Mouse (Mus musculus) hindbrain, postnatal 0 days (tissue): Measurements from ENCODE around the gene Cenpa. TPM values are rescaled to one million over a fixed set of nuclear protein-coding genes. Genes with fewer than 3 reads are reported as not detected.

ENCODE experiments used
- ATAC-seq: fragments of 200-750 bp; cut with Nextera tagmentation; 2 replicates; pipeline ENCODE4 v1.8.0; 2017; ENCODE audit warnings: mild to moderate bottlenecking, moderate TSS enrichment, moderate library complexity
- DNase-seq: peaks from one replicate; pipeline ENCODE4 v3.0.0-alpha.2; 2015; ENCODE audit warnings: low spot score
- H3K27ac ChIP-seq: fragments of 300-500 bp; sonication (generic); 2 replicates; pipeline ENCODE4 v1.5.1; 2014; ENCODE audit warnings: mild to moderate bottlenecking
- H3K27me3 ChIP-seq: fragments of 300-500 bp; sonication (generic); 2 replicates; pipeline ENCODE4 v1.6.1; 2014; ENCODE audit warnings: low read length, mixed read lengths; ENCODE audit not compliant: insufficient read depth
- H3K36me3 ChIP-seq: fragments of 300-500 bp; sonication (generic); 2 replicates; pipeline ENCODE4 v1.6.1; 2014; ENCODE audit warnings: low read length, mixed read lengths; ENCODE audit not compliant: insufficient read depth
- H3K4me1 ChIP-seq: fragments of 300-500 bp; sonication (generic); 2 replicates; pipeline ENCODE4 v1.6.1; 2014; ENCODE audit warnings: antibody characterized with exemption, low read length, mixed read lengths; ENCODE audit not compliant: insufficient read depth
- H3K4me2 ChIP-seq: fragments of 300-500 bp; sonication (generic); 2 replicates; pipeline ENCODE4 v1.6.1; 2014; ENCODE audit warnings: low read depth, mild to moderate bottlenecking, low read length, moderate library complexity, mixed read lengths
- H3K4me3 ChIP-seq: fragments of 300-500 bp; sonication (generic); 2 replicates; pipeline ENCODE4 v1.5.1; 2014; ENCODE audit warnings: low read length
- H3K9ac ChIP-seq: fragments of 300-500 bp; sonication (generic); replicated peaks from 2 replicates; pipeline ENCODE4 v1.6.1; 2014; ENCODE audit warnings: mild to moderate bottlenecking, low read length, moderate library complexity, mixed read lengths
- H3K9me3 ChIP-seq: fragments of 300-500 bp; sonication (generic); 2 replicates; pipeline ENCODE4 v1.6.1; 2016; ENCODE audit warnings: low read length, mixed read lengths
- CTCF ChIP-seq: IDR thresholded peaks from 2 replicates; pipeline ENCODE4 v1.5.1; 2016; ENCODE audit warnings: antibody characterized with exemption, control low read depth, low read depth
- whole genome bisulfite sequencing: fragments of 180-500 bp; shearing (Covaris S2); extraction: QIAGEN DNeasy Blood & Tissue Kit; methylation state at CpG from one replicate; pipeline ENCODE4 v1.1.7; 2014; 5-methylcytosine and 5-hydroxymethylcytosine counted together
- polyA plus RNA-seq: library from polyadenylated mRNA; unstranded; fragments of >200 nt; fragmentation: Nextera tagmentation; extraction: Ambion mirVana; gene quantifications from 2 replicates; pipeline ENCODE4 v1.2.1, GENCODE M21; 2015
- total RNA-seq: library from RNA; depleted of rRNA; stranded (reverse); fragments of >200 nt; gene quantifications from 2 replicates; pipeline ENCODE4 v1.2.3, GENCODE M21; 2014

The Cenpa gene
- total and polyA plus RNA-seq, 2 experiments from 2014 or later = 27.8 to 53.4 TPM

DNA sequence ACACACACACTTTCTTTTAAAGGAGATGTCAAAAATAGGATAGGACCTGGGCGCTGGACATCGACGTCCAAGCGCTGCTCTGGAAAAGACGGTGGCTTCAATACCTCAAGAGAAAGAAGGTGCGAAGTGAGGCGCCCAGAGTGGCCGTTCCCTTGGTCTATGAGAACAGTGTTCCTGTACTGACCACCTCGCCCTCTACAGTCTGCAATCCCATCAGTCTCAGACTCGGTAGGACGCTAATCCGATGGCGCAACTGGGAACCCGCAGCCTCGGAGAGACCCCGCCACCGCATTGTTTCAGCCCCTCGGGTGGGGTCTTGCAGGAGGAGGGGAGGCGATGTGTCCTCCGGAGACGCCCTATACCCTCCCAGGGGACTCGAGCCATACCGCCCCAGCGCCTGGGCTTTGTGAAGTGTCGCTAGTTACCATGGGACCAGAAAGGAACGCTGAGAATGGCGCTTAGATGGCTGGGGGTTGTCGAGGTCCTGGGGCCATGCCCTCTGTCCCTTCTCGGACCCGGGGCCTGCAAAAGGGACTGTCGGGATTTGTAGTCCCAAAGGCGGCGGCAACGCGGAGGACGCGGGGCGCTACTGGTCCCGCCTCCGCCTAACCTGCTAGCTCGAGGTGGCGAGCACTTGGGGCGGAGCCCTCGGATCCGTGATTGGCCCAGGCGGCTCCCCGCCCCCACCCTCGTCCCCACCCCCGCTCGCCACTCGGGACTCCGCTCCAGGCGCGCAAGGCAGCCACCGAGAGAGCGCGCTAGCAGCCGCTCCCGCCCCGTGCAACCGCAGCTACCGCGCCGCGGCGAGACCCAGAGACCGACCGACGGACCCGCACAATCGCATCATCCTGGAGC, 44.8 kb downstream of the Cenpa start, which contains the start of gene Dpysl5:
Gene Dpysl5, plus strand, starts transcription at position 418 of the 855 bp plus-strand sequence.
- Histone ChIP-seq H3K9me3 (no peaks in the 10 kb centered on the region), H3K36me3 (no peaks in the 10 kb centered on the region), H3K27me3 (no peaks in the 10 kb centered on the region), H3K4me2 (peak within 1 kb of the TSS; percentile 70), H3K9ac (peak within 1 kb of the TSS; percentile 79), H3K4me3 (peak within 1 kb of the TSS; percentile 56), H3K4me1 (no peaks in the 10 kb centered on the region), H3K27ac (peak within 1 kb of the TSS; percentile 92)
- ATAC-seq (peak; percentile 91), DNase-seq (peak; percentile 96)
- peak; percentile 49 for TF ChIP-seq CTCF
- WGBS = under 1% methylated on average over 70 of the region's 71 CpGs

GRCm38 (mm10) chr5:30712002-30712390, 45.4 kb downstream of the Cenpa start:
- Histone ChIP-seq H3K27ac (peak overlapping the region; percentile 92), H3K9ac (peak overlapping the region; percentile 79), H3K27me3 (no peaks in the 10 kb centered on the region), H3K4me3 (peak overlapping the region; percentile 56), H3K9me3 (no peaks in the 10 kb centered on the region), H3K4me1 (no peaks in the 10 kb centered on the region), H3K36me3 (no peaks in the 10 kb centered on the region), H3K4me2 (peak overlapping the region; percentile 70)
- ATAC-seq = peak; percentile 19; the same call in 1 of the 2 replicates
- no peak for TF ChIP-seq CTCF
- 1% methylated on average over 14 of the region's 14 CpGs for WGBS
- DNase-seq = peak; percentile 51

GRCm38 (mm10) chr5:30712441-30713298, 46.1 kb downstream of the Cenpa start:
- Histone ChIP-seq H3K4me2 (peak overlapping the region; percentile 70), H3K4me3 (peak overlapping the region; percentile 56), H3K36me3 (no peaks in the 10 kb centered on the region), H3K27me3 (no peaks in the 10 kb centered on the region), H3K9ac (peak overlapping the region; percentile 79), H3K4me1 (no peaks in the 10 kb centered on the region), H3K9me3 (no peaks in the 10 kb centered on the region), H3K27ac (peak overlapping the region; percentile 92)
- peak; percentile 21; the same call in 1 of the 2 replicates for TF ChIP-seq CTCF
- ATAC-seq (peak; percentile 65), DNase-seq (peak; percentile 85)
- under 1% methylated on average over 43 of the region's 43 CpGs for WGBS

DNA sequence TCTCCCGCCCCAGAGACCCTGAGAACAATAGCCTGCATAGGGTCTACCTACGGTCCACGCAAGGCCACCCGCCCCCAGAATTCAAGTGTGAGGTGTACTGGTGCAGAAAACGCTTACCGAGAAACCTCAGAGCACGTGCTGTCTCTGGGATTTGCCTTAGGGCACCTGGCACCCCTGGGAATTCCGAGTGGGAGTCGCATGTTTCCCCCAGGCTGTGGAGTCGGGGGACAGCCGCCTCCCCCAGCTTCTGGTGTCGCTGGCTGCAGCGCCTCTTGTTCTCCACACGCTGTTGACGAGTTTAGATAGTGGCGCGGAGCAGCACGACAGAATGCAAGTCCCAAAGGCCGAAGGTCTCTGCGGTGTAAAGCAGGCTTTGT, 46.7 kb downstream of the Cenpa start:
- ATAC-seq (peak; percentile 10), DNase-seq (peak; percentile 73)
- under 1% methylated on average over 20 of the region's 20 CpGs for WGBS
- Histone ChIP-seq H3K9ac (peak overlapping the region; percentile 79), H3K4me2 (peak overlapping the region; percentile 70), H3K27ac (peak overlapping the region; percentile 92), H3K4me3 (peak overlapping the region; percentile 56), H3K36me3 (no peaks in the 10 kb centered on the region), H3K27me3 (no peaks in the 10 kb centered on the region), H3K9me3 (no peaks in the 10 kb centered on the region), H3K4me1 (0 out of 2 replicates have a peak, but pooled peaks cover 3% of the 10 kb centered on the region)
- TF ChIP-seq CTCF = no peak

GRCm38 (mm10) chr5:30713691-30714090, 47.1 kb downstream of the Cenpa start:
- Histone ChIP-seq H3K27me3 (no peaks in the 10 kb centered on the region), H3K4me3 (peak overlapping the region; percentile 56), H3K27ac (peak overlapping the region; percentile 92), H3K4me2 (peak overlapping the region; percentile 70), H3K36me3 (no peaks in the 10 kb centered on the region), H3K9me3 (no peaks in the 10 kb centered on the region), H3K4me1 (0 out of 2 replicates have a peak, but pooled peaks cover 7% of the 10 kb centered on the region), H3K9ac (peak overlapping the region; percentile 79)
- DNase-seq (peak; percentile 31), ATAC-seq (no peak)
- WGBS = 9% methylated on average over 11 of the region's 11 CpGs
- no peak for TF ChIP-seq CTCF

DNA sequence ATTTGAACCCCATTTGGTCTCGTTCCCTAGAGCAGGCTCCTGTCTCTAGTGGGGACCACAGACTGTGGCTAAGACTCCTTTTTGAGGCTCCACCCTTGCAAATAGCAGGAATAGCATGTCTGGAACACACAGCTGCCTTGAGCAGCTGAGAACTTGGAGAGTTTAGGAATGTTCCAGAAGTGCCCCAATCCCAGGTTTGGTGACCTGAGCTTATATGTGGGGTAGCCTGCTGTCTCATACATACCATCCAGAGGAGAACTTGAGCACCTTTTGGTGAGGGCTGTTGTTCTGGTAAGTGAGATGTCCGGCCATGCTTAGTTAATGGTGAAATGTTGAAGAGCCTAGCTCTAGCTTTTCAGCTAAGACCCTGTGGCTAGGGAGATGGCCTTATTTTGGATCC, 49.7 kb downstream of the Cenpa start:
- H3K36me3 ChIP-seq = peaks cover 5% of the 10 kb centered on the region
- H3K27me3 ChIP-seq = no peaks in the 10 kb centered on the region
- H3K9me3 ChIP-seq = no peaks in the 10 kb centered on the region
- H3K4me1 ChIP-seq = 0 out of 2 replicates have a peak, but pooled peaks cover 7% of the 10 kb centered on the region
- H3K27ac ChIP-seq = no peak overlapping the region
- ATAC-seq = no peak
- H3K4me3 ChIP-seq = no peak overlapping the region
- no peak overlapping the region for H3K4me2 ChIP-seq
- WGBS = 94% methylated on average over 2 of the region's 2 CpGs
- no peak for DNase-seq
- TF ChIP-seq CTCF = no peak
- H3K9ac ChIP-seq = no peak overlapping the region
